Mouse (Mus musculus) limb, embryonic 10.5 days (tissue): ENCODE results near the gene Cilp. TPM values are rescaled to one million over a fixed set of nuclear protein-coding genes. Genes with fewer than 3 reads are reported as not detected.

ENCODE experiments used
- DNase-seq: peaks from one replicate; pipeline ENCODE4 v3.0.0-alpha.2; 2017; ENCODE audit warnings: low spot score
- H3K27ac ChIP-seq: fragments of 300-500 bp; sonication (generic); 2 replicates; pipeline ENCODE4 v1.5.1; 2016; ENCODE audit warnings: mild to moderate bottlenecking
- H3K27me3 ChIP-seq: fragments of 300-500 bp; sonication (generic); 2 replicates; pipeline ENCODE4 v1.6.1; 2016; ENCODE audit warnings: low read depth, mild to moderate bottlenecking; ENCODE audit not compliant: poor library complexity, severe bottlenecking
- H3K36me3 ChIP-seq: fragments of 300-500 bp; sonication (generic); 2 replicates; pipeline ENCODE4 v1.6.1; 2016; ENCODE audit warnings: mild to moderate bottlenecking, moderate library complexity
- H3K4me1 ChIP-seq: fragments of 300-500 bp; sonication (generic); 2 replicates; pipeline ENCODE4 v1.6.1; 2016
- H3K4me3 ChIP-seq: fragments of 300-500 bp; sonication (generic); 2 replicates; pipeline ENCODE4 v1.5.1; 2016; ENCODE audit warnings: mild to moderate bottlenecking, moderate library complexity
- H3K9me3 ChIP-seq: fragments of 300-500 bp; sonication (generic); replicated peaks from 2 replicates; pipeline ENCODE4 v1.6.1; 2016; ENCODE audit warnings: mild to moderate bottlenecking
- WGBS: fragments of 180-500 bp; shearing (Covaris S2); methylation state at CpG from one replicate; pipeline ENCODE4 v1.1.7; 2016; 5-methylcytosine and 5-hydroxymethylcytosine counted together
- polyA plus RNA-seq: library from polyadenylated mRNA; unstranded; fragments of >200 nt; fragmentation: Nextera tagmentation; extraction: Ambion mirVana; gene quantifications from 2 replicates; pipeline ENCODE4 v1.2.1, GENCODE M21; 2016

Gene Cilp
- polyA plus RNA-seq, 1 experiment from 2014 or later: 0.06 TPM

DNA sequence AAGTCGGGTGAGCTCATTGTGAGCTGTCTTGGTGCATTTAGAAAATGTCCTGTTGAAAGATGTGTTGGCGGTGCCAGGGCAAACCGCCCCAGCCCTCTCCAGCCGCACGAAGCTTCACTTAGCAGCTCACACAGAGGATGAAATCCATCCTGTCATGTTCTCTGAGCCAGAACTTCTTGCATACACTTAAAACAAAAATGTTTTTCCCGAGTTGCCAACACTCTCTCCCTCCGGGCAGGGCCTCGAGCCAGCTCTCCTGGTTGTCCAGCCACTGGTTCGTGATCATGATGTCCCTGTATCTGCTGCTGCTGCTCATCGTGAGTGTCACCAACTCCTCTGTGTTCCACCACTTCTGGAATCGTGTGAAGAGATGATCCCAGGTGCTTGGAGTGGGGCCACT is 27.4 kb upstream of the Cilp start:
- Histone ChIP-seq H3K27me3 (no peaks in the 10 kb centered on the region), H3K4me3 (no peak overlapping the region), H3K36me3 (peaks cover 28% of the 10 kb centered on the region), H3K9me3 (no peaks in the 10 kb centered on the region), H3K27ac (peak overlapping the region; percentile 44; the same call in 1 of the 2 replicates), H3K4me1 (peaks cover 18% of the 10 kb centered on the region)
- DNase-seq: no peak
- WGBS: 87% methylated on average over 11 of the region's 11 CpGs

DNA sequence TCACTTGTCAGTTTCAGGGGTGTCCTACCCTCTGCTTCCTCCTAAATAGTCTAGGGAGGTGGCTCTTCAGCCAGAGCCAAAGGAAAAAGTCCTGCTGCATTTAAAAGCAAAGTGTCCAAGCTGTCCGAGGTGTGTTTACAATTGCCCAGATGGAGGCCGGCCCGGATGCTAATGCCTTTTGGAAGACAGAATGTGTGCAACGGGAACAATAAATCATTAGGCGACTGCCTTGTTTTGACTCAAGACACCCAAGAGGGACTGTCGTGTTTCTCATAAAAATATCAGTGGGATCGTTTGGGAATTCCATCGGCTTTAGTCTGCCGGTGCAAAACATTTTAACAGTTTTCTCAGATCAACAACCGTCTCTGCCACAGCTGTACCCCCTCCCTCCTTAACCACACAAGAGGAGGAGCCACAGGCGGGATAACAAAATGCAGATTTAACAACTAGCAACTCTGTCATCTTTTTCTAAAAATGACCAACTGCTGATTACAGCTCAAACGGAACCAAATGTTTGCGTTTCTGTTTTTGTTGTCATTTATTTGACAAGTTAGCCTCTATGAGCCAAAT is 26.7 kb upstream of the Cilp start:
- Histone ChIP-seq H3K36me3 (peaks cover 28% of the 10 kb centered on the region), H3K4me1 (peaks cover 22% of the 10 kb centered on the region), H3K27ac (peak overlapping the region; percentile 44), H3K9me3 (no peaks in the 10 kb centered on the region), H3K4me3 (no peak overlapping the region), H3K27me3 (no peaks in the 10 kb centered on the region)
- DNase-seq: no peak
- WGBS: 50% methylated on average over 13 of the region's 13 CpGs

DNA sequence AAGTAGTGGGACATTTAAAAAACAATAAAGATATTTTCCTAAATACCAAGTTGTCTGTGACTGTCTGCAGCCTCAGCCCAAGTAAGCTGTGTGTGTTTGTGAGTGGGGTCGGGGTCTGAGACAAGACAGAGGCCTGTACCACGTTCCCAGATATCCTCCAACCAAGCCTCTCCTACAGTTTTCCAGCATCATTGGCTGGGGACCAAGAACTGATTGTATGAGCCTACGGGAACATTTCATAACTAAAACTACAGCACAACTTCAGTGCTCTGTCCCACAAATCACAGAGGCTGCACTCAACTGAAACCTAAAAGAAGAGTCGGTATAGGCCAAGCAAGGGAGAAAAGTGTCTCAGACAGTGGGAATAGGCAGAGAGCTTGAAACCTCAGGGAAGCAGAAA is 25.8 kb upstream of the Cilp start:
- Histone ChIP-seq H3K9me3 (no peaks in the 10 kb centered on the region), H3K4me1 (peaks cover 31% of the 10 kb centered on the region), H3K27ac (no peak overlapping the region; the same call in 1 of the 2 replicates), H3K4me3 (no peak overlapping the region), H3K36me3 (peaks cover 24% of the 10 kb centered on the region), H3K27me3 (no peaks in the 10 kb centered on the region)
- no peak for DNase-seq
- WGBS: 93% methylated on average over 4 of the region's 4 CpGs

DNA sequence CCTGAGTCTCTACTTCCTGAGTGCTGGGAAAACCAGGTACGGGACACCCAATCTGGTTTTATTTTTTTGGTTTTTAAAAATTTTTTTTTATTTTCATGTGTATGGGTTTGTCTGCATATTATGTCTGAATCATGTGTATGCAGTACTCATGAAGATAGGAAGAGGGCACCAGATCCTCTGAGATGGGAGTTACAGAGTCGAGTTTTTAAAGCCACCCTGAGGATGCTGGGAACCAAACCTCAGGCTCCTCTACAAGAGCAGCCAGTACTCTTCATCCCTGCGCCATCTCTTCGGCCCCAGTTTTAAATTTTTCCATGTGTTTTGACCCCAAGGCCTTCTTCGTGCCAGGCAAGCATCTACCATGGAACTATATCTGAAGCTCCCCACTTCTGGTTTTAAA is 25.2 kb upstream of the Cilp start:
- Histone ChIP-seq H3K27me3 (no peaks in the 10 kb centered on the region), H3K9me3 (no peaks in the 10 kb centered on the region), H3K36me3 (peaks cover 19% of the 10 kb centered on the region), H3K4me1 (peaks cover 35% of the 10 kb centered on the region), H3K27ac (no peak overlapping the region), H3K4me3 (no peak overlapping the region)
- WGBS: 88% methylated on average over 5 of the region's 5 CpGs
- no peak for DNase-seq

DNA sequence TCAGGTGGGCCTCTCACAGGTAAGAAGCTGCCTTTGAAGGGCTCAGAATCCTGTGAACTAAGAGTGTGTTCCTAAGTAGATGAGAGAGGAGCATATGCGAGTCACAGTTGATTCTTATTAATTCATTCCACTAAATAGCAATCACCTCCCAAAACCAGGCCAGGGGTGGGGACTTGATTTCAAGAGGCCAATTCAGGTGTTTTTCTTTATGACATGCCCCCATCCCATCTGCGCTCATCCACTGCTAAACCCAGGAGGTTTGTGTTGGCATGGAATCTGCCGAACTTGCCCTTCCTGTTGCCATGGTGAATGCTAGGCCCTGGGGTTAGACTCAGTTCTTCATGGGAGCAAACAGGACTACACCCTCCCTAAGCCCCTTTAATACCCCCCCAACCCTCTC is 24.4 kb upstream of the Cilp start:
- WGBS: 90% methylated on average over 3 of the region's 3 CpGs
- Histone ChIP-seq H3K4me3 (no peak overlapping the region), H3K27me3 (no peaks in the 10 kb centered on the region), H3K4me1 (peaks cover 35% of the 10 kb centered on the region), H3K9me3 (no peaks in the 10 kb centered on the region), H3K27ac (no peak overlapping the region), H3K36me3 (peaks cover 14% of the 10 kb centered on the region)
- no peak for DNase-seq

DNA sequence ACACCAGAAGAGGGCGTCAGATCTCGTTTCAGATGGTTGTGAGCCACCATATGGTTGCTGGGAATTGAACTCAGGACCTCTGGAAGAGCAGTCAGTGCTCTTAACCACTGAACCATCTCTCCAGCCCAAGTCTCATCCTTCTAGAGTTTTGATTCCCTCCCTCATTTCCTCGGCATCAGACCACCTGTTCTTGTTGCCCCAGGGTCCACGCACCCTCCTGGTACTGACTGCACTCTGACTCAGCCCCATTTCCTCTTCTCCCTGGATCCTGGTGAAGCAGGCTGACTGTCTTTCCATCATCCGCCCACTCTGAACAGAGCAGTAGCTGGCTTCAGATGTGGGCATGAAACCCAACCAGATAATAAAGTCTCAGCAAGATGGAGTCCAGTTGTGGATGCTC is 23.0 kb upstream of the Cilp start:
- no peak overlapping the region for H3K27ac ChIP-seq
- no peak for DNase-seq
- H3K27me3 ChIP-seq: no peaks in the 10 kb centered on the region
- H3K4me3 ChIP-seq: no peak overlapping the region
- H3K4me1 ChIP-seq: peaks cover 35% of the 10 kb centered on the region
- no peaks in the 10 kb centered on the region for H3K9me3 ChIP-seq
- WGBS: 67% methylated on average over 5 of the region's 5 CpGs
- peaks cover 9% of the 10 kb centered on the region; the same call in 1 of the 2 replicates for H3K36me3 ChIP-seq

DNA sequence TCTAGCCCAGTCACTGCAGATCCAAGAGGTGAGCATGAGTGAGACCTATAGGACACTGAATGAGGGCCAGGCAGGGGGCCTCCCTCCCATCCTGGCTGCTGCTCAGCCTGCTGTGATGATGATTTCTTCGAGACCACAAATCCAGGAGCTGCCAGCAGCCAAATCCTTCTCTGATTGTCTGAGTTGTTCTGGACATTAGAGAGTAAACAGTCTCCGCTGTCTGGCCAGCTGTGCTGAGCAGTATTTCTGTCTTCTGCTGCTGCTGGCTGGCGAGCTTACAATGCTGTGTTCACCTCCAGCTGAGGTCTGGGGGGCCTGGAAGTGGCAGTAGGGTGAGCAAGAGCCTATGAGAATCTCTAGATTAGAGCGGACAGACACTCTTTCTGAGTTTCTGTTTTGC is 21.7 kb upstream of the Cilp start:
- Histone ChIP-seq H3K27ac (0 out of 2 replicates have a peak overlapping the region, but pooled peaks have one; percentile 3), H3K9me3 (no peaks in the 10 kb centered on the region)
- no peak for DNase-seq

DNA sequence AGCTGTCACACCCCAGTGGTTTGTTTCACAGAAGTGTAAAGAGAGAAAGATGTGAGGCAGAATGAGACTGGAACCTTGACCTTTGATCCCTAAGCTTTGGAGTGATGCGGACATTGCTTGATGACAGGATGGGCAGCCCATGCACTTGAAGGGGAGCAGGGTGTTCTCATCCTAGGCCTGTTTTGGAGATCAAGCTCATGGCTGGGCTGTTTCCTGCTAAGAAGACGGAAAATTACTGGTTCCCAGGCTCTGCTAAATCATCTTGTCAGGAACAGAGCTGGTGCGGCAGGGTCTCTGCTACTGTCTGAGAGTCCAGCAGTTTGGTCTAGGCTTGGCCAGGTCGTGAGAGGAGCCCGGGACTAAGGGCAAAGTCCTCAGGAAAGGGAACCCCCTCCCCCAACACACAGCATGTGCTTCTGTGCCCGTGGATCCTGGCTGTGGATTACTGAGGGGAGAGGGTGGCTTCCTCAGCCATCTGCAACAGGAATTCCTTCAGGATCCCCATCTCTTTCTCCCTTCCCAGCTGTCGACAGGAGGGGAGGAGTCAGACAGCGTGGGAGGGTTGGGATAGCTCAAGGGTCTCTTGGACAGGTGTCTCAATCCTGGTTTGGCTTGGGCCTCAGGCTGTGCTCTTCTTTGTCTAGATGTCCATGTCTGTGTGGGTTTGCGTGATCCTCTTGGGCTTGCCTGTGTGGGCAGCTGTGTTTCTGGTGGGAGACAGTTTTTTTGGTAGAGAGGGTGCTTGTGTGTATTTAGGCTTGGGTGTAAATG is 20.8 kb upstream of the Cilp start:
- Histone ChIP-seq H3K36me3 (no peaks in the 10 kb centered on the region), H3K4me3 (no peak overlapping the region), H3K27ac (peak overlapping the region; percentile 36), H3K4me1 (peaks cover 31% of the 10 kb centered on the region), H3K9me3 (no peaks in the 10 kb centered on the region), H3K27me3 (no peaks in the 10 kb centered on the region)
- 51% methylated on average over 9 of the region's 9 CpGs for WGBS
- DNase-seq: no peak

More for the DNA sequence above, 21.7 kb upstream of the Cilp start:
- 0 out of 2 replicates have a peak, but pooled peaks cover 4% of the 10 kb centered on the region for H3K36me3 ChIP-seq
- 60% methylated on average over 4 of the region's 4 CpGs for WGBS
- H3K4me3 ChIP-seq: no peak overlapping the region
- H3K27me3 ChIP-seq: no peaks in the 10 kb centered on the region
- H3K4me1 ChIP-seq: peaks cover 35% of the 10 kb centered on the region

DNA sequence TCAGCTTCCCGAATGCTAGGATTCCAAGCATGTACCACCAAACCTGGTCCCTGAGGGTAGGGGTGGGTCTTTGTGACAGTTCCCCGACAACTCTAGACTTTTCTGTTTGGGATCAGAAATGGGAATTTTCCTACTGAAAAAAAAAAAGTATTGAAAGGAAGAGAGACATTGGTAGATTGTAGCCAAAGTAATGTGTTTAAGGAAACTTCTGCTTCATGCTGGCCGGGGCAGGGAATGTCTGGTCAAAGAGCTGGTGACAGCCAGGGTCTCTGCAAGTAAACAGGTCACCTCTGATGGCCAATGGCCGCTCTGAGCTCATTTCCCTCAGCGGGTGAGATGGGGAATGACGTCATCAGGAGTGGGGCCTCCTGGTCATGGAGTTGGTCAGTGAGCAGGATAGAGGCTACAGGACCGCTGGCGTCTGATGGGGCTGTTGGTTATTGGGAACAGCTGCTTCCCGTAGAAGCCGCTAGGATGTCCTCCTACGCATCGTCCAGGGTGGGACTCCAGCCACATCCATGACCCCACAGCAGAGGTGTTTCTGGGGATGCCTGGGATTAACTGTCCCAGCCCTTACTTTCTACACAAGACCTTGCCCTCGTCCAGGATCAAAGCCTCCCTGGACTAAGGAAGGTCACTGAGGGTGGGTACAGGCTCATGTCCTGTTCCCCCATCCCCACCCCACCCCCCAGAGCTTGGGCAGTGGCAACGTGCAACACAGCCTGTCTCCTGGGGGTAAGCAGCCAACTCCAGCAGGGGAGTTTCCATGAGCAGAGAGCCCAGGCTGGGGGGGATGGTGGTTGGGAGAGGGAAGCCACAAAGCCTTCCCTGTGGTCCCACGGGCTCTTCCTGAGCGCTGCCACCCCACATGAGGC is 17.2 kb upstream of the Cilp start:
- no peaks in the 10 kb centered on the region for H3K36me3 ChIP-seq
- H3K4me1 ChIP-seq: peaks cover 27% of the 10 kb centered on the region
- H3K27me3 ChIP-seq: no peaks in the 10 kb centered on the region
- H3K27ac ChIP-seq: peak overlapping the region; percentile 28; the same call in 1 of the 2 replicates
- no peak overlapping the region for H3K4me3 ChIP-seq
- H3K9me3 ChIP-seq: no peaks in the 10 kb centered on the region
- 73% methylated on average over 16 of the region's 16 CpGs for WGBS
- DNase-seq: no peak

DNA sequence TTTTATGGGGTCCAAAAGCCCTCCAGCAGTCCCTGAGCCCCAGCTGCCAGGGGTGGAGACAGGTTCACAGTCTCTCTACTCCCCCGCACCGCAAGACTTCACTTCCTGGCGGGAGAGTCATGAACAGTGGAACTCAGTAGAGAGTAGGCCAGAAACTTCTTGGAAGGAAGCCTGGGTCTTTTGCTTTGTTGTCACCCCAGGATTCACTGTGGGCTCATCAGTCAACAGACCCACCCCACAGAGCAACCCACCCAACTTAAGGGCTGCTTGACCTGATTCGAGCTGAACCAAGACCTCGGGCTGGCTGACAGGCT is 16.6 kb upstream of the Cilp start:
- Histone ChIP-seq H3K4me3 (no peak overlapping the region), H3K27ac (peak overlapping the region; percentile 28; the same call in 1 of the 2 replicates), H3K9me3 (no peaks in the 10 kb centered on the region), H3K36me3 (no peaks in the 10 kb centered on the region), H3K27me3 (no peaks in the 10 kb centered on the region), H3K4me1 (peaks cover 22% of the 10 kb centered on the region)
- DNase-seq: no peak
- WGBS: 92% methylated on average over 5 of the region's 5 CpGs

DNA sequence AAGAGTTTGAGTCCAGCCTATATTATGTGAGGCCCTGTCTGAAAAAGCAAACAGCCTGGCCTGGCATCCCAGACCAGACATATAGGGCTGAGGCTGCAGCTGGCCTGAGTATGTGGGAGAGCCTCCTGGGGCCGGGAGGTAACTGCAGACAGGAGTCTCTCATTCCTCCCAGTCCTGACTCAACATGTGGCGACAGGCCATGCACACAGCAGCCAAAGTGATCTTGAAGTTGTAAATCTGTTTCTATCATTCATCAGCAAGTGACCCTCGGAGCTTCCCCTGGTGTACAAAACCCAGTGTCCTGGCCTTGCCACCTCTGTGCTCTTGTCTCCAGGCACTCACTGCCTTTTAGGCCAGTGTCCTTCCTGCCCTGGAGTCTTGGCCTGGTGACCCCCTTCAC is 13.0 kb upstream of the Cilp start:
- Histone ChIP-seq H3K27ac (no peak overlapping the region), H3K36me3 (no peaks in the 10 kb centered on the region), H3K4me1 (peaks cover 18% of the 10 kb centered on the region), H3K4me3 (no peak overlapping the region), H3K9me3 (no peaks in the 10 kb centered on the region), H3K27me3 (no peaks in the 10 kb centered on the region)
- no peak for DNase-seq
- WGBS: 67% methylated on average over 3 of the region's 3 CpGs

DNA sequence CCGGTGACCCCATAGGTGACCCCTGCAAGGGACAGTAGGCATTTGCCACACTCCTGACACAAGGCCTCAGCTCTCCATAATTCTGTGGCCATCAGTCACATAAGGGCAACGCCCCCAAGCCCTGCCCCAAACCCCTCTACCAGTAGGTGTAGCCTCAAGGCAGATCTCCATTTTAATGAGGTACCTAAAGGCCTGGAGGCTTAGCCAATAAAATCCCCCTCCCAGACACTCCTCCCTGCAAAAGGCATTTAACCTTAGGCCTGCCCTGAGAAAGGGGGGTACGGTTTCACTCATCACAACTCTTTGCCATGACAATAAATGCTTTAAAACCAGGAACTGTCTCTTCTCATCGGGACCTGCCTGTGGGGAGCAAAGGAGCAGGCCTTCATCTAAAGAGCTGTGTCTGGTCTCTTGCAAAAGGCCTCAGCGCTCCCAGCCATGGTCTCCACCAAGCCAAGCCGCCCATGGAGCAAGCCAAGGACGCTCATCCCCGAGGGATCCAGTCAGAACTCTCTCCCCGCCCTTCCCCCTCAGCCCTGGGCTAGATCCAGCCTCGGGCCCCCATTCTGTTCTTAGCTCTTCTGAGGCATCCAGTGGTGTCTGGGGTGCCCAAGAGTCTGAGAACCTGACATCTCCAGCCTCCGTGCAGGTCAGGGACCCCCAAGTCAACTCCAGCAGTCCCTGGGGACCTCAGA is 8.9 kb upstream of the Cilp start:
- H3K27ac ChIP-seq: no peak overlapping the region
- 61% methylated on average over 11 of the region's 11 CpGs for WGBS
- no peak overlapping the region for H3K4me3 ChIP-seq
- H3K36me3 ChIP-seq: no peaks in the 10 kb centered on the region
- H3K4me1 ChIP-seq: peaks cover 9% of the 10 kb centered on the region; the same call in 1 of the 2 replicates
- DNase-seq: no peak
- H3K27me3 ChIP-seq: no peaks in the 10 kb centered on the region
- H3K9me3 ChIP-seq: no peaks in the 10 kb centered on the region
